Mouse (Mus musculus) cerebellum, adult 18-20 months (tissue): ENCODE results near the gene C130050O18Rik.

Experiments
- DNase-seq, 2 experiments: peaks; one replicate each; pipeline ENCODE4 v3.0.0; 2021

The C130050O18Rik gene

GRCm38 (mm10) chr5:139427989-139428388, 22.9 kb downstream of the C130050O18Rik start:
- DNase-seq: peak; percentile 29 to 39

- peak in 1 of 2 experiments; percentile 29 for DNase-seq
Measured at GRCm38 (mm10) chr5:139429818-139430341, 24.8 kb downstream of the C130050O18Rik start.

DNA sequence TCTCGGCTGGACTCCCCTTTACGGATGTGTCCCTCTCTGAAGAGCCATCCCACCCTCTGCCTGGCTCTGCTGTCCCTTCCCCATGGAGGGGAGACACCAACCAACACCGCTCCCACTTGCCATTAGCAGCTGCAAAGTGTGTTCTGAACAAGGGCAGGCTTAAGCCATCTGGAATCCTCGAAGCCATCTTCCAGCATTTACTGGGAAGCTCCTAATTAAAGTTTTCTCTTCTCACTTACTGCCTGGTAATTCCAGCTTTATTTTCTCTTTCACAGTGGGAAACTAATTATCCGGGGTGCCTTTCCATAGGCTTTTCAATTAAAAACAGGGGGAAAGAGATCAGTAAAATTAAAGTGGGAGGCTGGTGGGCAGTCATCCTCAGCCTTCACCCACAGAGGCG, 27.3 kb downstream of the C130050O18Rik start:
- no peak for DNase-seq

DNA sequence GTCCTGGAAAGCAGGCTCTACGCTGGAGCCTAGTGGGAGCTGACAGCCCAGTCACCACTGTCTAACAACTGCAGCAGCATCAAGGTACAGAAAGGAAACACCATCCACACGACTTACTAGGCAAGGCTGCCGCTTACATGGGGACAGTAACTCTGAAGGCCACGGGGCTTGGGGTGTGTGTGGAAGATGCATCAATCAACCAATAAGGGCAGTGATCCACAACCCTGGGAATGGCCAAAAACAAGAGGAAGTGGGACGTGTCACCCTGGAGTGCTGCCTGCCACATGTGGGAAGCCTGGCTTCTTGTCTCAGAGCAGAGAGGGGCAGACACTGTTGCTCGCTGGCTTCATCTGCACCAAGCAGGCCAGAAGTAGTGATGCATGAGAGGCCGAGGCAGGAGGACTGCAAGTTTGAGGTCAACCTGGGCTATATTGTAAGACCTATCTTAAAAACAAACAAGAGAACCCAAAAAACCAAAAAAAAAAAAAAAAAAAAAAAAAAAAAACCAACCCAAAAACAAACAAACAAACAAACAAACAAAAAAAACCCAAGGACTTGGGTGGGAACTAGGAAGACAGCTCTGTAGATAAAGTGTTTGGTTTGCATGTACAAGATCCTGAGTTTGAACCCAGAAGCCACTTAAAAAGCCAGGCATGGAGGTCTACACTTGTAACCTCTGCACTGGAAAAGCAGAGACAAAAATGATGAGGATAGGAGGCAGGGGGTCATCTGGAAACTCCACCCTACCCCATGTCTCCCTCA, 27.8 kb downstream of the C130050O18Rik start:
- no peak for DNase-seq

GRCm38 (mm10) chr5:139433842-139434568, 28.9 kb downstream of the C130050O18Rik start:
- DNase-seq: no peak

GRCm38 (mm10) chr5:139434940-139435339, 29.9 kb downstream of the C130050O18Rik start:
- DNase-seq: no peak

- DNase-seq: no peak
Measured at GRCm38 (mm10) chr5:139437769-139438168, 32.7 kb downstream of the C130050O18Rik start.

DNA sequence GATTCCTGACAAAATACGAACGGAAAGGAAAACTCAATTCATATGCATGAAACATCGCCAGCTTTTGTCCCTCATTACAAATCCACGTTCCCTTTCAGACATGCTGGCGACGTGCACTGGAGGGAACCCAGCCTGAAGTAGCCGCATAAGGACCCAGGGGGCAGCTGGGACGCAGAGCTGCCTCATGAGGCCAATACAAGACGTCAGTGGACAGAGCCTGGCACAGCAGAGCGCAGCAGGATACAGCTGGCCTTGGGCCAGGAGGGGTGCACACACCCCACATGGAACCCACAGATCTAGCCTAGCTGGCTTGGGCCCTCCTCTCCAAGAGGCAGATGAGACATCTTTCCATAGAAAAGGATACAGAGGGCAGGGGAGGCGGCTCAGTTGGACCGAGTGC, 33.4 kb downstream of the C130050O18Rik start:
- no peak for DNase-seq

DNA sequence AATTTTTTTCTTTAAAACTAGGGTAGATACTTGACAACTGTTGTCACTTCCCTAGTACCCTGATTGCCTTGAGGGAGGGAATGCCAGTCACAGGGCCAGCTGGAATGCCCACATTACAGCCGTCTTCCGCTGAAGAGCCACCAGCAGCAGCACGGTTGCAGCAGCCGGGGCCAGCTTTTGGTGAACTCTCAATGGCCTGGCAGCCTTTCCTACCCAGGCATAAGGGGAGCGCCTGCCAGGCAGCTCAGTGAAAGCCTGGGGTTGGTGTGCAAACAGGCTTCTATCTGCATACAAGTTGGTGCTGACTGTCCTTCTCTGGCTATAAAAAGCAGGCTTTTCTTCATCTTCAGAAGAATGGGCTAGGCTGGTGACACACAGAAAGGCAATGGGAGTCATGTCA, 35.4 kb downstream of the C130050O18Rik start:
- peak; percentile 47 to 58 for DNase-seq

GRCm38 (mm10) chr5:139440926-139441725, 36.0 kb downstream of the C130050O18Rik start:
- peak; percentile 53 to 64 for DNase-seq

DNA sequence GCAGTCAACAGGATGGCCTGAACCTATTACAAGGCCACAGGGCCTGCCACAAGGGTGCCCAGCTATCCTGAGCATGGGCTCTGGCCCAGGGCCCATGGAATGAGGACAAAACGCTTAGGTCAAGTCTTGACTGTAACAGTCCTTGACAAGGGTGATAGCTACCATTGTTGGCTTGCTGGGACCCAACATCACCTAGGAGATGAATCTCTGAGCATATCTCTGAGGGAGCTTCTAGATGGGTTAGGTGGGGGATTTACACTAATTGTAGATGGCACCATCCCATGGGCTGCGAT, 36.6 kb downstream of the C130050O18Rik start:
- DNase-seq: no peak

DNA sequence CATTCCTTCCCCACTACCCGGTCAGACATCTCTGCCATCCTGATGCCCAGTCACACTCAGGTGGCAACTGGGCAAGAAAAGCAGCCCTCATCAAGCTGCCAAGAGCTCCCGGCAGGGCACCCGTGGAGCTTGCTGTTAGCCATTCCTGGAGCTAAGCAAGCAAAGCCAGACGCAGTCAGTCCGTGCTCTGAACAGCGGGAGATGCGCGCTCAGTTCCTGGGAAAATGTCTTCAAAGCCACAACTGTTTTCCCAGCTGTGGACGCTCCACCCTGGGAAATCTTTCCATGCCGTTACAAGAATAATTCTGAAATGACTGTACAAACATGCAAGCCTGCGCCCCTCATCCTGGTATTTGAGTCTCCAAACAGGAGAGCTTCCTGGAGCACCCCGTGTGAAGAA, 37.3 kb downstream of the C130050O18Rik start:
- DNase-seq: peak; percentile 31 to 34

DNA sequence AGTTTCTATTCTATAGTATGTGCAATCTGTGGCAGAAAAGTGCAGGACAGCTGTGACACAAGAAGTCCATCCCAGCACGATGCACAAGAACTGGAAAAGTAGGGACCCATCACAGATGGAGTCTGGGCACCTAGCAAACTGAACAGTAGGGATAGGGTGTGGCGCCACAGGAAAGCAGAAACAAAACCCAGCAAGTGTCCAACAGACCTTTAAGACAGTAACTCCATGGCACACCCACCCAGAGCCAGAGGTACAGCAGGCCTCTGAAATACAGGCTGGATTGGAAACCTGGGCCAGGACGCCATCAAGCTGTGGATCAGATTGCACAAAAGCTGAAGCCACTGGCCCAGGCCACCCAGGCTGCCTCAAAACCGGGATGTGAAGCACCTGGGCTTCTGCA, 37.9 kb downstream of the C130050O18Rik start:
- DNase-seq: no peak

- DNase-seq: no peak
Measured at GRCm38 (mm10) chr5:139445258-139445657, 40.2 kb downstream of the C130050O18Rik start.

DNA sequence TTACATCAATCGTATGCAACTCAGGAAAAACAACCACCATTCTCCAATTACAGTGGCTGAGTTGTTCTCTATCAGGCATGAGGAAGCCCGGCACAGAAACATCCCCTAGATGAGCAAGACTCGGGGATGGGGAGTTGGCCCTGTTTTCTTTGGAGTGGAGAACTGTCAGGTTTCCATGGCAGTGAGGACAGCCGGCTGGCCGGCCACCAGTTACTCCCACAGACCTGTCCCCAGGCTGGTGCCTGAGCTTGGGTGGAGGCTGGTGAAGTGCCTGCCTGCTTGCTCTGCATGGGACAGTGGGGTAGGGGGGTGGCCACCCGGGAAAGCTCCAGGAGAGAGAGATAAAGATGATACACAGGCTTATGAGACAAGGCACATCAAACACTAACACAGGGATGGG, 42.9 kb downstream of the C130050O18Rik start:
- no peak for DNase-seq

- peak; percentile 48 to 51 for DNase-seq
Measured at GRCm38 (mm10) chr5:139449161-139449791, 44.2 kb downstream of the C130050O18Rik start.

- no peak for DNase-seq
Measured at GRCm38 (mm10) chr5:139449926-139450325, 44.8 kb downstream of the C130050O18Rik start.

DNA sequence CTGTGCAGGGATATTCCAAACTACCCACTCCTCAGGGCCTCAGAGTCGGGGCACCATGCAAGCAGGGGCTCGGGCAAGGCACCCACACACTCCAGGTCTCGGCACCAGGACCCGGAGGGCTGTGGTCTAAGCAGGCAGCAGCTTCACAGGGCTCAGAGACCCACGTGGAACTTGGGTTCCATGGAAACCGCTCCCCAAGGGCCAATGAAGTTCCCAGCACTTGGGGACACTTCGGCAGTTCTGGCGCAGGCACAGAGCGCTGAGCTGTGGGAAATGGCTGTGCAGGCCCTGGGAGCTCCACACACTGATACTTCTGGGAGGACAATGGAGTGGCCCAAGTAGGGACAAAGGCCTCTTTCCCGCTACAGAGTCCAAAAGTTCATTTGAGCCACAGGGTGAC, 48.0 kb downstream of the C130050O18Rik start:
- no peak for DNase-seq

- no peak for DNase-seq
Measured at GRCm38 (mm10) chr5:139455166-139455565, 50.1 kb downstream of the C130050O18Rik start.

DNA sequence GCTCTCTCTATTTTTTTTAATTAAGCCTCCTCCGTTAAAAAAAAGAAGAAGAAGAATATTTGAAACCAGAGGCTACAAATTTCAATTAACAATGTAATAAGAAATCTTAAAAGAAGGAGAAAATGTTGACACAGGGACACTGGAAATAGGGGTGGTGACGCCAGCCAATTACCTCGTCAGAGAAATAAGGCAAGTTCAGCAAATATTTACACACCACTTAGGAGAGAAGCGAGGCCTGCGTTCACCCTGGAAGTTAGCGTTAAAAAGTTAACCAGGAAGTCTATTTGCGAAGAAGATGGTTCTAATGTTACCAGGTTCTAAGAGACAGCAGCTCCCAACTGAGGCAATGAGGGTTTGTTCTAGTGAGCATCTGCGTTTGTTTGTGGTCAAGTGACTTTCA, 52.2 kb downstream of the C130050O18Rik start:
- DNase-seq: no peak

GRCm38 (mm10) chr5:139459938-139460337, 54.9 kb downstream of the C130050O18Rik start:
- no peak for DNase-seq

DNA sequence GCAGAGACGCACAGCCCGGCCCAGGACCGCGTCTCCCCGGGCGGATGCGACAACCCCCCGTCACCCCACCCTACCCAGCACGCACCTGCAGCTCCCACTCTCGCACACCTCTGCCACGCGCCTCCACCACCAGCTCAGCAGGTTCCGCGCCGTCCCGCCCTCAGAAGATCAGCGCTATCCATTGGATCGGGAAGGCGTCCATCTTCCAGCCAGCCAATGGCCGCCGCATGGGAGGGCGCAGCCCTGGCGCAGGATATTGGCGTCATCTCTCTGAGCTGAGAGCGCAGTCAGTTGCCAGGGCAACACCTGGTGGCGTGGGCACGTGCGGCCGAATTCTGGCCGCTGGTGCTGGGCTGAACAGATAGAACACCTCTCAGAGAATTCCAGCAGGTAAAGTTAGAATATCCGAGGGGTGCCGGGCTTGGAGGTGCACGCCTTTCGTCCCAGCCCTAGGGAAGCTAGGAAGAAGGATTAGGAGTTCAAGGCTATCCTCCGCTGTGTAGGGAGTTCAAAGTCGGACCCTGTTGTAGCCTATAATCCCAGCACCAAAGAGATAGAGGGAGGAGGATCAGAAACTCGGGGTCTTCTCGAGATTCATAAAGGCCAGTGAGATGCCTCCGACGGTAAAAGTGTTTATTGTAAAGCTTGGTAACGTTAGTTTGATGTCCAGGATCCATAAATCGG, 55.4 kb downstream of the C130050O18Rik start, which contains the start of gene 3110082I17Rik:
TSS of gene 3110082I17Rik (minus strand) at position 144 of the 684 bp plus-strand sequence.
- peak; percentile 98 to 99 for DNase-seq
